Mouse (Mus musculus) CH12.LX (cell line): Measurements from ENCODE around the gene Olfr366. TPM values are rescaled to one million over a fixed set of nuclear protein-coding genes. Genes with fewer than 3 reads are reported as not detected.
"Not testable (repeated sequence)": the region's sequence is repeated elsewhere in the genome, so short reads cannot be mapped to it uniquely, and the experiment has no call there.

ENCODE experiments used
- DNase-seq: peaks from one replicate; pipeline ENCODE4 v3.0.0-alpha.2; 2013; ENCODE audit errors: extremely low read depth
- H3K27ac ChIP-seq: 2 replicates; pipeline ENCODE4 v1.5.1; 2012; ENCODE audit warnings: low read depth, mild to moderate bottlenecking, control low read depth, moderate library complexity; ENCODE audit not compliant: insufficient read depth
- H3K27me3 ChIP-seq: replicated peaks from 2 replicates; pipeline ENCODE3; 2012; ENCODE audit warnings: inconsistent platforms
- H3K36me3 ChIP-seq, 2 experiments: replicated peaks in 1 of 2; 2 replicates each; pipeline versions ENCODE3 to v1.6.1; 2012; ENCODE audit warnings: inconsistent platforms in 1 of 2, low read length in 1 of 2, mild to moderate bottlenecking in 1 of 2, mixed read lengths in 1 of 2, moderate library complexity in 1 of 2; ENCODE audit not compliant: control insufficient read depth in 1 of 2, insufficient read depth in 1 of 2
- H3K4me1 ChIP-seq, 2 experiments: 2 replicates each; pipeline ENCODE4 v1.6.1; 2012; ENCODE audit warnings: inconsistent platforms in 1 of 2, moderate library complexity in 1 of 2; ENCODE audit not compliant: insufficient read depth in 2 of 2, control insufficient read depth in 1 of 2
- H3K4me2 ChIP-seq: 2 replicates; pipeline ENCODE4 v1.6.1; 2012; ENCODE audit warnings: low read depth, mild to moderate bottlenecking, control low read depth; ENCODE audit not compliant: poor library complexity, insufficient read depth, severe bottlenecking
- H3K4me3 ChIP-seq, 3 experiments: fragments of 150-350 bp in 1 of 3; sonication (generic) in 1 of 3; replicated peaks in 1 of 3; 2 replicates each; pipeline versions ENCODE3 to v1.5.1; 2011 to 2012; ENCODE audit warnings: low read depth in 2 of 3, low read length in 2 of 3, mild to moderate bottlenecking in 2 of 3, moderate library complexity in 2 of 3, control low read depth in 1 of 3, improper control_type of control experiment in 1 of 3, inconsistent platforms in 1 of 3, mixed read lengths in 1 of 3; ENCODE audit not compliant: poor library complexity in 1 of 3
- H3K79me2 ChIP-seq: replicated peaks from 2 replicates; pipeline ENCODE4 v1.6.1; 2012; ENCODE audit warnings: mild to moderate bottlenecking, moderate library complexity; ENCODE audit not compliant: control insufficient read depth, poor library complexity, insufficient read depth, severe bottlenecking; ENCODE audit errors: extremely low read depth
- H3K9ac ChIP-seq: 2 replicates; pipeline ENCODE4 v1.6.1; 2012; ENCODE audit warnings: low read depth, mild to moderate bottlenecking, control low read depth, moderate library complexity; ENCODE audit not compliant: insufficient read depth
- H3K9me3 ChIP-seq: replicated peaks from 2 replicates; pipeline ENCODE3; 2012; ENCODE audit warnings: low read length, inconsistent platforms, mixed read lengths
- BHLHE40 ChIP-seq: IDR thresholded peaks from 2 replicates; pipeline ENCODE4 v1.6.1; 2011; ENCODE audit warnings: mild to moderate bottlenecking, low read depth, low read length, improper control_type of control experiment
- E2F4 ChIP-seq: IDR thresholded peaks from 2 replicates; pipeline ENCODE4 v1.6.1; 2011; ENCODE audit warnings: low read depth, low read length, improper control_type of control experiment; ENCODE audit not compliant: insufficient replicate concordance
- EP300 ChIP-seq: IDR thresholded peaks from 2 replicates; pipeline ENCODE4 v1.6.1; 2011; ENCODE audit warnings: low read length, improper control_type of control experiment
- ETS1 ChIP-seq: conservative IDR thresholded peaks from 2 replicates; pipeline ENCODE4 v1.6.1; 2012; ENCODE audit warnings: low read depth, mild to moderate bottlenecking, inconsistent platforms, low read length, improper control_type of control experiment, moderate library complexity
- GABPA ChIP-seq: IDR thresholded peaks from 2 replicates; pipeline ENCODE4 v1.6.1; 2012; ENCODE audit warnings: low read depth, low read length, improper control_type of control experiment, inconsistent platforms; ENCODE audit not compliant: insufficient replicate concordance
- HCFC1 ChIP-seq: IDR thresholded peaks from 2 replicates; pipeline ENCODE4 v1.6.1; 2012; ENCODE audit warnings: low read depth, mild to moderate bottlenecking, inconsistent platforms, low read length, improper control_type of control experiment
- JUND ChIP-seq: conservative IDR thresholded peaks from 2 replicates; pipeline ENCODE4 v1.6.1; 2011; ENCODE audit warnings: low read depth, low read length, improper control_type of control experiment
- KAT2A ChIP-seq: IDR thresholded peaks from 2 replicates; pipeline ENCODE4 v1.6.1; 2012; ENCODE audit warnings: low read length, improper control_type of control experiment, inconsistent platforms; ENCODE audit not compliant: insufficient replicate concordance
- MAFK ChIP-seq: IDR thresholded peaks from 2 replicates; pipeline ENCODE4 v1.6.1; 2011; ENCODE audit warnings: low read length, improper control_type of control experiment; ENCODE audit not compliant: insufficient replicate concordance
- MAZ ChIP-seq: IDR thresholded peaks from 2 replicates; pipeline ENCODE4 v1.6.1; 2012; ENCODE audit warnings: low read depth, mild to moderate bottlenecking, inconsistent platforms, low read length, improper control_type of control experiment, moderate library complexity
- MEF2A ChIP-seq: IDR thresholded peaks from 2 replicates; pipeline ENCODE4 v1.6.1; 2014; ENCODE audit warnings: low read depth, mild to moderate bottlenecking, inconsistent platforms, low read length, improper control_type of control experiment, borderline replicate concordance
- MXI1 ChIP-seq: IDR thresholded peaks from 2 replicates; pipeline ENCODE4 v1.6.1; 2011; ENCODE audit warnings: mild to moderate bottlenecking, low read depth, low read length, improper control_type of control experiment
- MYC ChIP-seq: IDR thresholded peaks from 2 replicates; pipeline ENCODE4 v1.6.1; 2011; ENCODE audit warnings: low read depth, mild to moderate bottlenecking, improper control_type of control experiment, low read length
- NELFE ChIP-seq: IDR thresholded peaks from 2 replicates; pipeline ENCODE4 v1.6.1; 2011; ENCODE audit warnings: low read depth, low read length, improper control_type of control experiment
- PAX5 ChIP-seq: IDR thresholded peaks from 2 replicates; pipeline ENCODE4 v1.6.1; 2012; ENCODE audit warnings: low read length, inconsistent platforms, mixed read lengths
- POLR2A ChIP-seq: IDR thresholded peaks from 2 replicates; pipeline ENCODE4 v1.6.1; 2011; ENCODE audit warnings: low read depth, mild to moderate bottlenecking, improper control_type of control experiment, low read length
- RAD21 ChIP-seq: IDR thresholded peaks from 2 replicates; pipeline ENCODE4 v1.6.1; 2011; ENCODE audit warnings: low read depth, mild to moderate bottlenecking, low read length, improper control_type of control experiment, moderate library complexity
- SIN3A ChIP-seq: IDR thresholded peaks from 2 replicates; pipeline ENCODE4 v1.6.1; 2012; ENCODE audit warnings: low read length, improper control_type of control experiment, inconsistent platforms
- SMC3 ChIP-seq: IDR thresholded peaks from 2 replicates; pipeline ENCODE4 v1.6.1; 2011; ENCODE audit warnings: low read depth, low read length, improper control_type of control experiment
- TCF12 ChIP-seq: IDR thresholded peaks from 2 replicates; pipeline ENCODE4 v1.6.1; 2014; ENCODE audit warnings: low read depth, mild to moderate bottlenecking, inconsistent platforms, low read length, improper control_type of control experiment
- USF1 ChIP-seq: IDR thresholded peaks from 2 replicates; pipeline ENCODE4 v1.6.1; 2014; ENCODE audit warnings: low read depth, mild to moderate bottlenecking, inconsistent platforms, low read length, improper control_type of control experiment
- ZC3H11A ChIP-seq: IDR thresholded peaks from 2 replicates; pipeline ENCODE4 v1.6.1; 2012; ENCODE audit warnings: low read depth, mild to moderate bottlenecking, inconsistent platforms, low read length, improper control_type of control experiment
- ZMIZ1 ChIP-seq: IDR thresholded peaks from 2 replicates; pipeline ENCODE4 v1.6.1; 2012; ENCODE audit warnings: low read depth, mild to moderate bottlenecking, inconsistent platforms, low read length, improper control_type of control experiment
- dilution Hi-C: fragments of 300-500 bp; cut with MboI; formaldehyde crosslinking; loops from 2 replicates; pipeline ENCODE4 v1.14.3; 2020; ENCODE audit warnings: low sequenced_read_pairs; ENCODE audit not compliant: extremely low pct_unique_long_range_greater_than_20kb, extremely low pct_ligation_motif_present
- in situ Hi-C: fragments of 300-500 bp; cut with MboI; formaldehyde crosslinking; loops from 3 replicates; pipeline ENCODE4 v1.14.3; 2019; ENCODE audit warnings: low sequenced_read_pairs, low pct_ligation_motif_present, low pct_unique_long_range_greater_than_20kb, mixed read lengths
- polyA plus RNA-seq: library from polyadenylated mRNA; unstranded; fragments of >175 nt; gene quantifications from 2 replicates; pipeline ENCODE4 v1.2.1, GENCODE M21; 2012; ENCODE audit warnings: low read depth; ENCODE audit not compliant: insufficient read length
- total RNA-seq, 2 experiments: library from RNA; depleted of rRNA; stranded (reverse); fragments of 300-350 nt in 1 of 2; fragments of >200 nt in 1 of 2; gene quantifications; 2 replicates each; pipeline ENCODE4 v1.2.3; 2012 to 2014

Gene Olfr366
- not detected in 2 replicates for total RNA-seq (2012; rRNA removed)
- not detected in 2 replicates for total RNA-seq (2014; rRNA removed)
- polyA plus RNA-seq, result 0.04 TPM in 1 of 2 replicates, not detected in the other

GRCm38 (mm10) chr2:37211274-37211673 is at the start of gene Olfr366:
TSS of gene Olfr366 (plus strand) at chr2:37211574.
- no peak for DNase-seq
- no peak within 1 kb of the TSS for H3K4me2 ChIP-seq
- TF ChIP-seq HCFC1 (no peak), MYC (no peak), PAX5 (no peak), ETS1 (no peak), BHLHE40 (no peak), POLR2A (no peak), MEF2A (no peak), GABPA (no peak), TCF12 (no peak)
- no peaks in the 10 kb centered on the region for H3K79me2 ChIP-seq
- no peak within 1 kb of the TSS for H3K27ac ChIP-seq
- no peaks in the 10 kb centered on the region for H3K36me3 ChIP-seq
- H3K4me3 ChIP-seq, result no peak within 1 kb of the TSS
- H3K4me1 ChIP-seq, result no peaks in the 10 kb centered on the region
- H3K27me3 ChIP-seq, result peaks cover 57% of the 10 kb centered on the region
- dilution Hi-C loops, result no loop called here
- no peaks in the 10 kb centered on the region for H3K9me3 ChIP-seq
- in situ Hi-C loops, result no loop called here
- H3K9ac ChIP-seq, result no peak within 1 kb of the TSS

GRCm38 (mm10) chr2:37187898-37188297 is 23.5 kb upstream of the Olfr366 start, which contains the start of gene Olfr365:
TSS of gene Olfr365 (plus strand) at chr2:37188198.
- TF ChIP-seq TCF12 (no peak), MEF2A (no peak), KAT2A (no peak), SIN3A (no peak), MAFK (no peak), NELFE (no peak), MAZ (no peak), EP300 (no peak), ZC3H11A (no peak), E2F4 (no peak), USF1 (no peak), HCFC1 (no peak), MXI1 (no peak), SMC3 (no peak), JUND (no peak), ZMIZ1 (no peak), RAD21 (no peak)
- no peak for DNase-seq
- peaks cover 2% of the 10 kb centered on the region for H3K9me3 ChIP-seq
- H3K4me1 ChIP-seq, result no peaks in the 10 kb centered on the region
- no peak within 1 kb of the TSS for H3K4me3 ChIP-seq
- no peak within 1 kb of the TSS for H3K4me2 ChIP-seq
- H3K36me3 ChIP-seq, result no peaks in the 10 kb centered on the region
- in situ Hi-C loops, result no loop called here
- H3K9ac ChIP-seq, result no peak within 1 kb of the TSS
- H3K79me2 ChIP-seq, result no peaks in the 10 kb centered on the region
- dilution Hi-C loops, result no loop called here
- H3K27me3 ChIP-seq, result peaks cover 38% of the 10 kb centered on the region
- no peak within 1 kb of the TSS for H3K27ac ChIP-seq

- in situ Hi-C loops, H3K27me3 ChIP-seq, H3K27ac ChIP-seq, H3K4me2 ChIP-seq, DNase-seq, H3K36me3 ChIP-seq, H3K9ac ChIP-seq, dilution Hi-C loops, H3K9me3 ChIP-seq, H3K4me3 ChIP-seq, H3K79me2 ChIP-seq, H3K4me1 ChIP-seq: not testable (repeated sequence)
Observed at GRCm38 (mm10) chr2:37261781-37262180, 50.4 kb downstream of the Olfr366 start.
